Mouse (Mus musculus) kidney, embryonic 16.5 days (tissue): ENCODE measurements around the gene Ccdc167. TPM values are rescaled to one million over a fixed set of nuclear protein-coding genes. Genes with fewer than 3 reads are reported as not detected.

Source experiments
- ATAC-seq: fragments of 200-750 bp; cut with Nextera tagmentation; 2 replicates; pipeline ENCODE4 v1.8.0; 2017; ENCODE audit warnings: moderate TSS enrichment; ENCODE audit not compliant: low FRiP score, low TSS enrichment
- H3K27ac ChIP-seq: fragments of 300-500 bp; sonication (generic); 2 replicates; pipeline ENCODE4 v1.5.1; 2014; ENCODE audit warnings: low read length
- H3K27me3 ChIP-seq: fragments of 300-500 bp; sonication (generic); 2 replicates; pipeline ENCODE4 v1.6.1; 2014; ENCODE audit warnings: low read length, control low read depth, mixed read lengths; ENCODE audit not compliant: insufficient read depth
- H3K36me3 ChIP-seq: fragments of 300-500 bp; sonication (generic); 2 replicates; pipeline ENCODE4 v1.6.1; 2014; ENCODE audit warnings: low read length, control low read depth, mixed read lengths; ENCODE audit not compliant: insufficient read depth
- H3K4me1 ChIP-seq: fragments of 300-500 bp; sonication (generic); 2 replicates; pipeline ENCODE4 v1.6.1; 2014; ENCODE audit warnings: low read length, control low read depth, mixed read lengths; ENCODE audit not compliant: insufficient read depth
- H3K4me2 ChIP-seq: fragments of 300-500 bp; sonication (generic); replicated peaks from 2 replicates; pipeline ENCODE4 v1.6.1; 2014; ENCODE audit warnings: low read depth, low read length
- H3K4me3 ChIP-seq: fragments of 300-500 bp; sonication (generic); 2 replicates; pipeline ENCODE4 v1.5.1; 2014; ENCODE audit warnings: mild to moderate bottlenecking, low read length
- H3K9ac ChIP-seq: fragments of 300-500 bp; sonication (generic); replicated peaks from 2 replicates; pipeline ENCODE4 v1.6.1; 2014; ENCODE audit warnings: low read length
- H3K9me3 ChIP-seq: fragments of 300-500 bp; sonication (generic); 2 replicates; pipeline ENCODE4 v1.6.1; 2016; ENCODE audit warnings: low read length, control low read depth
- WGBS: fragments of 180-500 bp; shearing (Covaris S2); extraction: QIAGEN DNeasy Blood & Tissue Kit; methylation state at CpG from one replicate; pipeline ENCODE4 v1.1.7; 2014; 5-methylcytosine and 5-hydroxymethylcytosine counted together
- polyA plus RNA-seq: library from polyadenylated mRNA; unstranded; fragments of >200 nt; fragmentation: Nextera tagmentation; extraction: Ambion mirVana; gene quantifications from 2 replicates; pipeline ENCODE4 v1.2.1, GENCODE M21; 2015

The Ccdc167 gene
- polyA plus RNA-seq, 1 experiment from 2014 or later: 12.5 TPM

DNA sequence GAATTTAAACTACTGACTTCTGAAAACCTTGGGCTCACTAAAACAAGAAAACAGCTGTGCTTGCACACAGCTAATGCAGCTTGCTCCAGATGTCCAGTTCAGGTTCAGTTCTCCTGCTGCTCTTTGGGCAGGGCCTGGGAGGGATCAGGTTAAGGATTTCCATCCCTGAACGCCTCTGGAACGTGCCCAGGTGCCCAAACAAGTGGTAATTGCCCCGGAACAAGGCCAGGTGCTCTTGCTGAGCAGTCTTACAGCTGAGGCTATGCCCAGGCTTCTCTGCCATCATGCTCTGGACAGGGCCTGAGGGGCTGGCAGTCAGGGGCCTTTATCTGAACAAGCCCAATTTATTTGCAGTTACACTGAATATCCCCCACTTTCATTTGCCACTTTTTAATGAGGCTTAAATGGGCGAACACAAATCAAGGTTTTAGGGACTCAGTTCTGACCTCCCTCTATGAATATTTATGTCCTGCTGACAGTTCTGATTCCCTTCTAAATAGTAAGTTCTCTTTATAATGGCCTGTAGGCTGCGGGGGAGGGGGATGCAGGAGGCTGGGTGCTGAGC is 9.8 kb downstream of the Ccdc167 start:
- 24% methylated on average over 5 of the region's 5 CpGs for WGBS
- Histone ChIP-seq H3K9me3 (no peaks in the 10 kb centered on the region), H3K4me1 (peaks cover 44% of the 10 kb centered on the region), H3K36me3 (peaks cover 18% of the 10 kb centered on the region), H3K27ac (no peak overlapping the region), H3K4me2 (no peak overlapping the region), H3K4me3 (no peak overlapping the region), H3K9ac (0 out of 2 replicates have a peak overlapping the region, but pooled peaks have one; percentile 6), H3K27me3 (no peaks in the 10 kb centered on the region)
- no peak for ATAC-seq

DNA sequence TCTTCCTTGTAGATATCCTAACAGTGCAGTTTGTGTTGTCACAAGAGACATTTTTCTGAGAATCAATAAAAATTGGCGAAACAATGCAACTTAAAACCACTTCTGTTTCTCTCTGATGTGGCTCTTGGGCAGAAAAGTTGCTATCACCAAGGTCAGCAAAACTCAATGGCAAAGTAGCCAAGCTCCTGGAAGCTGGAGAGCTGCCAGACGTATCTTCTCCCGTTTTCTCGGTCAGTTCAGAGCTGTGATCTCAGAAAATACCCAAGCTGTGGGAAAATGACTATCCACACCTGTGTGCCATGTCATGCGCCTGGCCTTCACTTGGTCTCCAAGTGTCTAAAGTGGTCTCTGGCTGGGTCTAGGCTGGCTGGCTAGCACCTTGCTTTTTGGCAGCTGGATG is 11.0 kb downstream of the Ccdc167 start:
- peaks cover 33% of the 10 kb centered on the region for H3K4me1 ChIP-seq
- H3K27me3 ChIP-seq: no peaks in the 10 kb centered on the region
- no peaks in the 10 kb centered on the region for H3K9me3 ChIP-seq
- no peak overlapping the region for H3K27ac ChIP-seq
- H3K4me2 ChIP-seq: no peak overlapping the region
- H3K9ac ChIP-seq: no peak overlapping the region
- peaks cover 29% of the 10 kb centered on the region for H3K36me3 ChIP-seq
- 69% methylated on average over 5 of the region's 5 CpGs for WGBS
- no peak for ATAC-seq
- H3K4me3 ChIP-seq: no peak overlapping the region

DNA sequence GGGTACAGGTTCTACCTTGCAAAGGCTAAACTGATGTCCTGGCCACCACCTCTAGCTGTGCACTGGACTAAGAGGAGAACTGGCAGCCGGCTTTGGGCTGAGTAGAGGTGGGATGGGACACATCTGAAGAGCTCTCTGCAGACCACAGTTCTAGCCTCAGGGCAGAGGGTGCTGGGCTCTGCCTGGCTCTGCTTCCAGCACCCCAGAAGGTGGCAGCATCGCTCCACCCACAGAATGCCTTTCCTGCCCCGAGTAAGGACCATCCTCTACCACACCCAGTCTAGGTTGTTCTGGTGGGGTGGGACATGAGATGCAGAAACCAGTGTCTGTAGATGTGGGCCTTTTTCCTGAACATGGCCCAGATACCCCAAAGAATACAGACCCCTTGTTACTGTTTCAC is 12.1 kb downstream of the Ccdc167 start:
- peak; percentile 67 for ATAC-seq

DNA sequence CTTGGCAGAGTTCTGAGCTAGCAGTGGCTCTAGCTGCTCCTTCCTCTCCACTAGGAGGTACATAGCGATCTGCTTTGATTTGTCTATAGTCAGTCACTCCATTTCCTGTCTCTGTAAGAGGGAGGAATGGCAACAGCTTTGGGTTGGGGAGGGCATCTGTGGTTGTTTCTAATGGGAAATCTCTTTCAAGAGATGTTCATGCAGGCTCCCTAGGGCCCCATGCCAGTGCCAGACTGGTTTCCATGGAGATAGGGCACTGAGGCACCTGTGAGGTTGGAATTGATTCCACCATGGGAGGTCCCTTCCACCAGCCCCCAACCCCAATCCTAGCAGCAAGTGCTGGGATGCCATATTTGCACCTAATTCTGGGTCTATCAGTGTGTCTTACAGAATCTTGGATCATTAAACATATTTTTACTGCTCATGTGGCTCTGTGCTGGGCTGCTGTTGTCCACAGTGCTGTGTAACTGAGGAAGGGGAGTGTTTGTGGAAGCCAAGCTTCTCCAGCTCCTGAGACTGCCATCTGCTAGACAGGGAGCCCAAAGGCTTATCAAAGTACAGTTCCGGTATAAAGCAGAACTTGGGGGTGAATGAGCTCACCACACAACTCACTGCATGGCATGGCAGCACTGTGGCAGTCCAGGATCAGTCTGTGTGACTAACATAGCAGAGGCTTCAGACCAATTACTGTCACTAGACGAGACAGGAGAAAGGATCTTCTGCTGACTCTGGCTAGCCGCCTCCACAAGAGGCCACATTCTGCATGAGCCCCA is 13.7 kb downstream of the Ccdc167 start:
- Histone ChIP-seq H3K9me3 (no peaks in the 10 kb centered on the region), H3K4me3 (no peak overlapping the region), H3K4me1 (peaks cover 22% of the 10 kb centered on the region), H3K9ac (no peak overlapping the region), H3K36me3 (peaks cover 56% of the 10 kb centered on the region), H3K27ac (no peak overlapping the region), H3K27me3 (no peaks in the 10 kb centered on the region), H3K4me2 (no peak overlapping the region)
- WGBS: 84% methylated on average over 4 of the region's 4 CpGs
- no peak for ATAC-seq

More for the DNA sequence above, 12.1 kb downstream of the Ccdc167 start:
- Histone ChIP-seq H3K9me3 (no peaks in the 10 kb centered on the region), H3K27me3 (no peaks in the 10 kb centered on the region), H3K27ac (no peak overlapping the region), H3K4me1 (peaks cover 24% of the 10 kb centered on the region), H3K9ac (no peak overlapping the region), H3K36me3 (peaks cover 40% of the 10 kb centered on the region), H3K4me2 (no peak overlapping the region), H3K4me3 (no peak overlapping the region)
- WGBS: 33% methylated on average over 3 of the region's 3 CpGs

DNA sequence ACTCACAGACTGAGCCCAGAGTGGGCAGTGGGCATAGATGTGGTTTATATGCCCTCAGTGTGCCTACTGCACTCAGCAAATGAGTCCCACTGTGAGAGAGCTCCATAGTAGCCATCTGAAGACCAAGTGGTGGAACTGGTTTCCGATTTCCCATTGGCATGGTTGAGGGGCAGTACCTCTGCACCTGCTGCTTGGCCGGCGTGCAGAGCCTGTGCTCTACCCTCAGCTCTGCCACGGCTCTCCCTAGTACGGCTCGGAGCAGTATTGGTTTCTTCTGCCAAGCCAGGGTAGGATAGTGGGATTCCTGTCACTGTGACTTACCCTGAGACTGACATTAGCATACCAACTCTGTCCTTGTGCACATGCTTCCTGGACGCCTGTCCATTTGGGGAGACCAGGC is 16.3 kb downstream of the Ccdc167 start:
- no peak overlapping the region for H3K4me2 ChIP-seq
- no peaks in the 10 kb centered on the region for H3K4me1 ChIP-seq
- H3K27ac ChIP-seq: no peak overlapping the region
- 93% methylated on average over 7 of the region's 7 CpGs for WGBS
- no peak overlapping the region for H3K9ac ChIP-seq
- no peaks in the 10 kb centered on the region for H3K27me3 ChIP-seq
- no peak overlapping the region for H3K4me3 ChIP-seq
- H3K36me3 ChIP-seq: peaks cover 70% of the 10 kb centered on the region
- no peaks in the 10 kb centered on the region for H3K9me3 ChIP-seq
- no peak for ATAC-seq

DNA sequence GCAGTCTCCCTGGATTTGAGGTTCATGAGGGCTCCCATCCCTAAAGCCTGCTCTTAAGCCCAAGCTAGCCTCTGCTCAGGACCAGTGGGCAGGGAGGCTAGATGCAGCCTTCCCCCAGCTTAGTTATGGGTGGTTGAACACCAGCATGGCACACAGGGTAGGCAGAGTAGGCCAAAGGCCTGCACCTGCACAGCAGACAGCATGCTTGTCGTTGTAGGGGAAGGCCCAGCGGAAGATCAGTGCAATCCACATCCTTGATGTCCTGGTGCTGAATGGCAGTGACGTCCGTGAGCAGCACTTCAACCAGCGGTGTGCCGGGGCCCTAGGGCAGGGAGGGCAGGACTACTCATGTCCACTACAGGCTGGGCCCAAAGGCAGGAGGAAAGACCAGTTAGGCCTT is 18.4 kb downstream of the Ccdc167 start:
- WGBS: 89% methylated on average over 6 of the region's 6 CpGs
- no peak overlapping the region for H3K27ac ChIP-seq
- no peaks in the 10 kb centered on the region for H3K27me3 ChIP-seq
- no peaks in the 10 kb centered on the region for H3K9me3 ChIP-seq
- H3K4me1 ChIP-seq: no peaks in the 10 kb centered on the region
- no peak overlapping the region for H3K4me3 ChIP-seq
- H3K9ac ChIP-seq: no peak overlapping the region
- peaks cover 80% of the 10 kb centered on the region for H3K36me3 ChIP-seq
- ATAC-seq: no peak
- no peak overlapping the region for H3K4me2 ChIP-seq

DNA sequence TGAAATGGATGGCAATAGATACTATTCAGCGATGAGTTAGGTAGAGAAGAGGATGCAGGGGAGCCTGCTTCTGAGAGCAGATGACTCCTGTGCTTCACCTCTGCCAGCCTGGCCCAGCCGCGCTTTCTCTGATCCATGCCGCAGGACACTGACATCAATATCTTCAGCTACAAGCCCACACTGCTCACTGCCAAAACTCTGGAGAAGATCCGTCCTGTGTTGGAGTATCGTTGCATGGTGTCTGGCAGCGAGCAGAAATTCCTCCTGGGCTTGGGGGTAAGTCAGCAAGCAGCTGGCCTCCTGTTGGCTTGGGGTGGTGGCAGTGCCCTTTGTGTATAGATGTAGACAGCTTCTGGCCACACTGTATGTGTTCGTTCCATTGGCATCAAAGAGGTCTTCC is 19.9 kb downstream of the Ccdc167 start:
- H3K4me3 ChIP-seq: no peak overlapping the region
- H3K4me1 ChIP-seq: no peaks in the 10 kb centered on the region
- H3K36me3 ChIP-seq: peaks cover 73% of the 10 kb centered on the region
- 94% methylated on average over 8 of the region's 8 CpGs for WGBS
- ATAC-seq: no peak
- no peaks in the 10 kb centered on the region for H3K9me3 ChIP-seq
- no peak overlapping the region for H3K4me2 ChIP-seq
- H3K9ac ChIP-seq: no peak overlapping the region
- no peaks in the 10 kb centered on the region for H3K27me3 ChIP-seq
- no peak overlapping the region for H3K27ac ChIP-seq

DNA sequence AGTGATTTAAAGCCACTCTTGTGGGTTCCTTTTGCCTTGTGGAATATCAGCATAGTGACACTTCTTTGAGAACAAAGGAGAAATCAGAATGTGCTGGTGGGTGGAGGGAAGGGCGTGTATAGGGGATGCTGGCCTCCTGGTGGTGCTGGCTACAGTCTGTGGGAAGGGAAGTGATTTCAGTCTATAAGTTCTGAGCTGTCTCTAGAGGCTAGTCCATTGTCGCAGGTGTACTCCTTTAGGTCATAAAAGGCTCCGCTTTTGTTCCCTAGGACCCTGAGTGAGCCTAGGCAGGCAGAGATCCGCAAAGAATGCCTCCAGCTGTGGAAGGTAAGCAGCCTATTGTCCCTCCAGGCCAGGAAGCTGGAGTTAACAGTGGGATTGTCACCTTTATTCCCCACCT is 22.3 kb downstream of the Ccdc167 start:
- Histone ChIP-seq H3K27ac (no peak overlapping the region), H3K9me3 (no peaks in the 10 kb centered on the region), H3K4me1 (no peaks in the 10 kb centered on the region), H3K9ac (no peak overlapping the region), H3K4me3 (no peak overlapping the region), H3K27me3 (no peaks in the 10 kb centered on the region), H3K36me3 (peaks cover 73% of the 10 kb centered on the region), H3K4me2 (no peak overlapping the region)
- WGBS: 89% methylated on average over 4 of the region's 4 CpGs
- ATAC-seq: no peak

DNA sequence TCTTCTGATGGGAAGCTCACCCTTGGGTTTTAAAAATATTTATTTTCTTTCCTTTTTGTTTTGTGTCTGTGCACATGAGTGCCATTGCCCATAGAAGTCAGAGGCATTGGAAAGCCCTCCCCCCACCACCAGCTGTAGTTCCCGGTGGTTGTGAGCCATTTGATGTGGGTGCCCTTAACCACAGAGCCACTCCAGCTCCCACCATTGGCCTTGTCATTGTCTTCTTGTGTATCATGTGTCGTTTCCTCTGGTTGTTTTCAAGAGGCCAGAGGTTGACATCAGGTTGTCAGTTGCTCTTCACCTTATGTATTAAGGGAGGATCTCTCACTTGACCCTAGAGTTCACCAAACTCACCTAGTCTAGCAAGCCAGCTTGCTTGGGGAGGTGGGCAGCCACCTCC is 23.3 kb downstream of the Ccdc167 start:
- Histone ChIP-seq H3K4me2 (no peak overlapping the region), H3K27me3 (no peaks in the 10 kb centered on the region), H3K27ac (no peak overlapping the region), H3K9ac (no peak overlapping the region), H3K4me3 (no peak overlapping the region), H3K9me3 (no peaks in the 10 kb centered on the region), H3K36me3 (peaks cover 67% of the 10 kb centered on the region), H3K4me1 (no peaks in the 10 kb centered on the region)
- WGBS: 42% methylated on average over 2 of the region's 2 CpGs
- no peak for ATAC-seq

DNA sequence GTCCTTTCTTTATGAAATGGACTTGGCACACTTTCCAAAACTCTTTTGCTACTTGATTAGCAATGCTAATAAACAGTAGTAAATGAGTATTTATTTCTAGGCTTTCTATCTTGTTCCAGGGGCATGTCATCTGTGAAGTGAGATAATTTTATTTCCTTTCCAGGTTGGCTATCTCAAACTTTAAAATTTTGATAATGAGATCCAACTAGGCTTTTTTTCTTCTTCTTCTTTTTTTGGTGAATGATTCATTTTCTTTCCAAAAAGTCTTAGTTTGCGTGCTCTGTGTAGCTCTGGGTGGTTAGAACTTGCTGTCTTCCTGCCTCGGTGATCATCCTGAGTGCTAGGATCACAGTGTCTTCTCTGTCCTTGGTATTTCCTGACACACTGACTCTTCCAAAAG is 24.0 kb downstream of the Ccdc167 start:
- Histone ChIP-seq H3K4me3 (no peak overlapping the region), H3K9me3 (no peaks in the 10 kb centered on the region), H3K4me1 (no peaks in the 10 kb centered on the region), H3K27me3 (no peaks in the 10 kb centered on the region), H3K27ac (no peak overlapping the region), H3K4me2 (no peak overlapping the region), H3K9ac (no peak overlapping the region), H3K36me3 (peaks cover 66% of the 10 kb centered on the region)
- 80% methylated on average over 2 of the region's 2 CpGs for WGBS
- ATAC-seq: no peak
